In the genomic region with DNA sequence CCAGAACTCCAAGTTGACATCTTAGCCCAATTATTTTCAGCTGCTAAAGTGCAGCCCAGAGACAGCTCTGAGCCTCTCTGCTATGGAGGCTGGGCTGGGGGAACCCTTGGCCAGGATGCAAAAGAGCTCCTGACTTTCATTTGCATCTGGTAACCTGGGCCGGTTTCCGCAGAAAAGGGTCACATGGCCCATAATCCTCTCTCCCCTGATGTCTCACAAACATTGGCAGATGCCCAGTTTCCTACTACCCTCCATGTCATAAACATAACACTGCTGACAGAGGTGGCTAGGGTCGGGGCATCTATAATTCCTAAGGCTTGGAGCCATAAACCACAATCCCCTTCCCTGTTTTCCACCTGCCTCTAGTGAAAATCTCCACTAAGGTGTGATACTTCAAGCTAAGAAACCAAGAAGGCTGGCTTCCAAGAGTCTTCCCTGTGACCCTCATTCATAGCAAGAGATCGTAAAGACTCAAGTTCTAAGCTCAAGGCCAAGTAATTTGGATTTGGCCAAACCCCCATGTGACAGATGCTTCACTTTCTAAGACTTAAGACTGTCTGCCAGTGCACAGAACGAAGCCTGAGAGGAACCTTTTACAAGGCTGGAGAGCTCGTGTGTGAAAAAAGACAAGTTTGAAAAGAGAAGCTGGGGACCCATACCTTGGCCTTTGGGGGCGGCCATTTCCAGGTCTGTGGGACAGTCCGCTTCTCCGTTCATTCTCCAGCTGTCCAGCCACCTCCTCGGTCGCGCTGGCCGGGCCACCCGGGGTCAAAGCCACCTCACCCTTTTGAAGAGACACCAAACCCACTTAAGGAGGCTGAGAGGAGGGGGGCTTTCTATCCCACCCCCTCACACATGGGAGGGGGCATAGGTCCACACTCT, we compare ENCODE assay signal across 8 mouse cellular contexts. TPM values are rescaled to one million over a fixed set of nuclear protein-coding genes. Genes with fewer than 3 reads are reported as not detected.
DNase-seq lines count a peak whose midpoint lies in the region; ATAC-seq and TF ChIP-seq lines count a peak whose summit lies in the region.

No protein-coding gene starts in this region.

- peak overlapping the region; percentile 100 for H3K9ac ChIP-seq in kidney, embryonic 15.5 days
- H3K9ac ChIP-seq in ES-Bruce4 (ENCODE audit: low read depth, poor library complexity, severe bottlenecking) = peak overlapping the region; percentile 100
- peak overlapping the region; percentile 100 for H3K9ac ChIP-seq in intestine, embryonic 15.5 days
- peak overlapping the region; percentile 100 for H3K9ac ChIP-seq in neural tube, embryonic 13.5 days

- no peak for ATAC-seq in kidney, embryonic 15.5 days (replicated peaks; ENCODE audit: low FRiP score)
- ATAC-seq in intestine, embryonic 15.5 days = 0 out of 2 replicates have a peak, but pooled peaks have one; percentile 1
- no peak for ATAC-seq in neural tube, embryonic 13.5 days (ENCODE audit: low read depth)
- no peak for ATAC-seq in granulocyte monocyte progenitor cell, adult 5-6 weeks (replicated peaks; ENCODE audit: poor library complexity, severe bottlenecking)

- no peaks in the 10 kb centered on the region for H3K27me3 ChIP-seq in kidney, embryonic 15.5 days
- no peaks in the 10 kb centered on the region for H3K27me3 ChIP-seq in ES-Bruce4 (ENCODE audit: control insufficient read depth, insufficient read depth, low read length, poor library complexity, severe bottlenecking)
- H3K27me3 ChIP-seq in intestine, embryonic 15.5 days (replicated peaks) = no peaks in the 10 kb centered on the region
- H3K27me3 ChIP-seq in neural tube, embryonic 13.5 days = no peaks in the 10 kb centered on the region

- H3K4me2 ChIP-seq in kidney, embryonic 15.5 days = peak overlapping the region; percentile 89
- peak overlapping the region; percentile 96 for H3K4me2 ChIP-seq in intestine, embryonic 15.5 days (replicated peaks)
- peak overlapping the region; percentile 93 for H3K4me2 ChIP-seq in neural tube, embryonic 13.5 days

- H3K36me3 ChIP-seq in kidney, embryonic 15.5 days = peaks cover 43% of the 10 kb centered on the region
- H3K36me3 ChIP-seq in ES-Bruce4 (ENCODE audit: control insufficient read depth, insufficient read depth, low read length, poor library complexity, severe bottlenecking) = peaks cover 24% of the 10 kb centered on the region
- H3K36me3 ChIP-seq in intestine, embryonic 15.5 days = peaks cover 32% of the 10 kb centered on the region
- H3K36me3 ChIP-seq in neural tube, embryonic 13.5 days = peaks cover 47% of the 10 kb centered on the region

- peak overlapping the region; percentile 100 for H3K4me3 ChIP-seq in kidney, embryonic 15.5 days (replicated peaks)
- H3K4me3 ChIP-seq in ES-Bruce4 (ENCODE audit: low read depth, low read length) = peak overlapping the region; percentile 94
- H3K4me3 ChIP-seq in intestine, embryonic 15.5 days (replicated peaks) = peak overlapping the region; percentile 69
- peak overlapping the region; percentile 99 for H3K4me3 ChIP-seq in neural tube, embryonic 13.5 days

- no peak for TF ChIP-seq EP300 in ES-Bruce4 (IDR thresholded peaks at IDR 0.05; ENCODE audit: insufficient read depth, low read depth, low read length)

- 13% methylated on average over 14 of the region's 14 CpGs for WGBS in kidney, embryonic 15.5 days
- 11% methylated on average over 14 of the region's 14 CpGs for WGBS in intestine, embryonic 15.5 days
- 14% methylated on average over 14 of the region's 14 CpGs for WGBS in neural tube, embryonic 13.5 days

- H3K9me3 ChIP-seq in kidney, embryonic 15.5 days (replicated peaks) = no peaks in the 10 kb centered on the region
- H3K9me3 ChIP-seq in ES-Bruce4 (replicated peaks; ENCODE audit: control insufficient read depth, insufficient read depth, low read length, poor library complexity, severe bottlenecking) = no peaks in the 10 kb centered on the region
- no peaks in the 10 kb centered on the region for H3K9me3 ChIP-seq in intestine, embryonic 15.5 days
- no peaks in the 10 kb centered on the region for H3K9me3 ChIP-seq in neural tube, embryonic 13.5 days

- peak overlapping the region; percentile 99 for H3K27ac ChIP-seq in kidney, embryonic 15.5 days
- H3K27ac ChIP-seq in ES-Bruce4 (ENCODE audit: insufficient read depth, low read length) = peak overlapping the region; percentile 80
- H3K27ac ChIP-seq in intestine, embryonic 15.5 days = peak overlapping the region; percentile 98
- H3K27ac ChIP-seq in neural tube, embryonic 13.5 days (replicated peaks) = peak overlapping the region; percentile 100

- TF ChIP-seq POLR2A in ES-Bruce4 (IDR thresholded peaks at IDR 0.05; ENCODE audit: insufficient read depth, low read length) = no peak

- H3K4me1 ChIP-seq in kidney, embryonic 15.5 days = peaks cover 26% of the 10 kb centered on the region
- H3K4me1 ChIP-seq in ES-Bruce4 (ENCODE audit: control insufficient read depth, insufficient read depth, low read length) = no peaks in the 10 kb centered on the region
- peaks cover 26% of the 10 kb centered on the region for H3K4me1 ChIP-seq in intestine, embryonic 15.5 days (replicated peaks)
- H3K4me1 ChIP-seq in neural tube, embryonic 13.5 days (replicated peaks) = peaks cover 27% of the 10 kb centered on the region

- no peak for TF ChIP-seq CTCF in ES-Bruce4 (IDR thresholded peaks at IDR 0.05; ENCODE audit: low read depth, low read length)

- DNase-seq in kidney, adult 9 months = no peak
- peak; percentile 58 to 62 for DNase-seq in cerebellum, postnatal 10 days
- no peak for DNase-seq in left cerebral cortex, adult 11 months (ENCODE audit: low spot score)

RNA-seq across cellular contexts. Expression of gene Ubtf, which starts 3.6 kb away (rescaled TPM):
- 95.3 and 100 TPM in 2 replicates for polyA plus RNA-seq in kidney, embryonic 15.5 days (2015; fragmentation: Nextera tagmentation; extraction: Ambion mirVana)
- 81.7 and 82.0 TPM in 2 replicates for polyA plus RNA-seq in ES-Bruce4 (2011; ENCODE audit: insufficient read depth, insufficient read length, low read depth, missing spikeins)
- polyA plus RNA-seq in intestine, embryonic 15.5 days (2015; fragmentation: Nextera tagmentation; extraction: Ambion mirVana) = 77.8 and 80.2 TPM in 2 replicates
- 78.2 and 83.9 TPM in 2 replicates for polyA plus RNA-seq in neural tube, embryonic 13.5 days (2015; fragmentation: Nextera tagmentation; extraction: Ambion mirVana)
- 56.3 and 73.8 TPM in 2 replicates for total RNA-seq in granulocyte monocyte progenitor cell, adult 5-6 weeks (2014; fragmentation: Nextera tagmentation)
- total RNA-seq in granulocyte monocyte progenitor cell, adult 5-6 weeks (2017) = 148 and 164 TPM in 2 replicates

RNA-seq across cellular contexts. Expression of gene Atxn7l3, which starts 19.5 kb away (rescaled TPM):
- 12.3 and 14.0 TPM in 2 replicates for polyA plus RNA-seq in kidney, embryonic 15.5 days (2015; fragmentation: Nextera tagmentation; extraction: Ambion mirVana)
- 44.3 and 50.3 TPM in 2 replicates for polyA plus RNA-seq in ES-Bruce4 (2011; ENCODE audit: insufficient read depth, insufficient read length, low read depth, missing spikeins)
- 11.8 and 13.6 TPM in 2 replicates for polyA plus RNA-seq in intestine, embryonic 15.5 days (2015; fragmentation: Nextera tagmentation; extraction: Ambion mirVana)
- 26.7 and 30.6 TPM in 2 replicates for polyA plus RNA-seq in neural tube, embryonic 13.5 days (2015; fragmentation: Nextera tagmentation; extraction: Ambion mirVana)
- total RNA-seq in granulocyte monocyte progenitor cell, adult 5-6 weeks (2014; fragmentation: Nextera tagmentation) = 20.0 and 28.7 TPM in 2 replicates
- 20.0 and 27.1 TPM in 2 replicates for total RNA-seq in granulocyte monocyte progenitor cell, adult 5-6 weeks (2017)

RNA-seq across cellular contexts. Expression of gene Tmub2, which starts 31.2 kb away (rescaled TPM):
- 48.9 and 57.9 TPM in 2 replicates for polyA plus RNA-seq in kidney, embryonic 15.5 days (2015; fragmentation: Nextera tagmentation; extraction: Ambion mirVana)
- 19.7 and 20.0 TPM in 2 replicates for polyA plus RNA-seq in ES-Bruce4 (2011; ENCODE audit: insufficient read depth, insufficient read length, low read depth, missing spikeins)
- polyA plus RNA-seq in intestine, embryonic 15.5 days (2015; fragmentation: Nextera tagmentation; extraction: Ambion mirVana) = 44.3 and 48.5 TPM in 2 replicates
- 79.6 and 81.4 TPM in 2 replicates for polyA plus RNA-seq in neural tube, embryonic 13.5 days (2015; fragmentation: Nextera tagmentation; extraction: Ambion mirVana)
- 22.7 and 34.6 TPM in 2 replicates for total RNA-seq in granulocyte monocyte progenitor cell, adult 5-6 weeks (2014; fragmentation: Nextera tagmentation)
- 17.2 and 32.6 TPM in 2 replicates for total RNA-seq in granulocyte monocyte progenitor cell, adult 5-6 weeks (2017)

RNA-seq across cellular contexts. Expression of gene Asb16, which starts 47.4 kb away (rescaled TPM):
- polyA plus RNA-seq in kidney, embryonic 15.5 days (2015; fragmentation: Nextera tagmentation; extraction: Ambion mirVana) = 0.10 and 0.13 TPM in 2 replicates
- polyA plus RNA-seq in ES-Bruce4 (2011; ENCODE audit: insufficient read depth, insufficient read length, low read depth, missing spikeins) = 0.70 and 2.3 TPM in 2 replicates
- polyA plus RNA-seq in intestine, embryonic 15.5 days (2015; fragmentation: Nextera tagmentation; extraction: Ambion mirVana) = 0.08 TPM in 1 of 2 replicates, not detected in the other
- polyA plus RNA-seq in neural tube, embryonic 13.5 days (2015; fragmentation: Nextera tagmentation; extraction: Ambion mirVana) = not detected in 2 replicates
- total RNA-seq in granulocyte monocyte progenitor cell, adult 5-6 weeks (2014; fragmentation: Nextera tagmentation) = 1.1 and 3.4 TPM in 2 replicates
- 0.17 and 0.31 TPM in 2 replicates for total RNA-seq in granulocyte monocyte progenitor cell, adult 5-6 weeks (2017)

RNA-seq across cellular contexts. Expression of gene Slc4a1, which starts 50.1 kb away (rescaled TPM):
- 12.8 and 20.2 TPM in 2 replicates for polyA plus RNA-seq in kidney, embryonic 15.5 days (2015; fragmentation: Nextera tagmentation; extraction: Ambion mirVana)
- 0.48 and 0.53 TPM in 2 replicates for polyA plus RNA-seq in ES-Bruce4 (2011; ENCODE audit: insufficient read depth, insufficient read length, low read depth, missing spikeins)
- 15.2 and 18.0 TPM in 2 replicates for polyA plus RNA-seq in intestine, embryonic 15.5 days (2015; fragmentation: Nextera tagmentation; extraction: Ambion mirVana)
- polyA plus RNA-seq in neural tube, embryonic 13.5 days (2015; fragmentation: Nextera tagmentation; extraction: Ambion mirVana) = 4.2 and 4.9 TPM in 2 replicates
- not detected in 2 replicates for total RNA-seq in granulocyte monocyte progenitor cell, adult 5-6 weeks (2014; fragmentation: Nextera tagmentation)
- total RNA-seq in granulocyte monocyte progenitor cell, adult 5-6 weeks (2017) = under 0.01 and 1.6 TPM in 2 replicates

Comparison
In these comparisons a context has a peak if more than half of its experiments do, and no peak if none do; other contexts are left out.
1. DNase-seq: peak in cerebellum, postnatal 10 days (2 of 2); none in kidney, adult 9 months (single experiment) and left cerebral cortex, adult 11 months (single experiment).
2. Peak in every context shown above with its lines, with median percentiles within 50 percentile points of each other: H3K27ac ChIP-seq, H3K4me2 ChIP-seq, H3K4me3 ChIP-seq and H3K9ac ChIP-seq.